Mouse (Mus musculus) forebrain, postnatal 0 days (tissue): ENCODE results near the gene Wdr63. TPM values are rescaled to one million over a fixed set of nuclear protein-coding genes. Genes with fewer than 3 reads are reported as not detected.

Experiments
- ATAC-seq: fragments of 200-750 bp; cut with Nextera tagmentation; 2 replicates; pipeline ENCODE4 v1.8.0; 2017; ENCODE audit warnings: mild to moderate bottlenecking, moderate library complexity
- DNase-seq: peaks from one replicate; pipeline ENCODE4 v3.0.0-alpha.2; 2015
- H3K27ac ChIP-seq: fragments of 300-500 bp; sonication (generic); 2 replicates; pipeline ENCODE4 v1.5.1; 2014; ENCODE audit warnings: low read depth, mild to moderate bottlenecking, antibody characterized with exemption, low read length, moderate library complexity, mixed read lengths
- H3K27me3 ChIP-seq: fragments of 300-500 bp; sonication (generic); 2 replicates; pipeline ENCODE4 v1.6.1; 2014; ENCODE audit warnings: mild to moderate bottlenecking, low read length, mixed read lengths; ENCODE audit not compliant: insufficient read depth
- H3K36me3 ChIP-seq: fragments of 300-500 bp; sonication (generic); 2 replicates; pipeline ENCODE4 v1.6.1; 2014; ENCODE audit warnings: mild to moderate bottlenecking, moderate library complexity; ENCODE audit not compliant: insufficient read depth
- H3K4me1 ChIP-seq: fragments of 300-500 bp; sonication (generic); 2 replicates; pipeline ENCODE4 v1.6.1; 2014; ENCODE audit warnings: antibody characterized with exemption; ENCODE audit not compliant: insufficient read depth
- H3K4me2 ChIP-seq: fragments of 300-500 bp; sonication (generic); 2 replicates; pipeline ENCODE4 v1.6.1; 2014; ENCODE audit warnings: low read depth, mild to moderate bottlenecking, moderate library complexity
- H3K4me3 ChIP-seq: fragments of 300-500 bp; sonication (generic); 2 replicates; pipeline ENCODE4 v1.5.1; 2014; ENCODE audit warnings: low read depth, low read length, mixed read lengths
- H3K9ac ChIP-seq: fragments of 300-500 bp; sonication (generic); 2 replicates; pipeline ENCODE4 v1.6.1; 2014; ENCODE audit warnings: mild to moderate bottlenecking
- H3K9me3 ChIP-seq: fragments of 300-500 bp; sonication (generic); 2 replicates; pipeline ENCODE4 v1.6.1; 2016; ENCODE audit warnings: low read length
- CTCF ChIP-seq: sonication (generic); IDR thresholded peaks from 2 replicates; pipeline ENCODE4 v1.5.1; 2016; ENCODE audit warnings: antibody characterized with exemption, control low read depth, low read depth
- WGBS: fragments of 180-500 bp; shearing (Covaris S2); extraction: QIAGEN DNeasy Blood & Tissue Kit; methylation state at CpG from one replicate; pipeline ENCODE4 v1.1.7; 2014; 5-methylcytosine and 5-hydroxymethylcytosine counted together
- polyA plus RNA-seq: library from polyadenylated mRNA; unstranded; fragments of >200 nt; fragmentation: Nextera tagmentation; extraction: Ambion mirVana; gene quantifications from 2 replicates; pipeline ENCODE4 v1.2.1, GENCODE M21; 2015
- total RNA-seq: library from RNA; depleted of rRNA; stranded (reverse); fragments of >200 nt; gene quantifications from 2 replicates; pipeline ENCODE4 v1.2.3, GENCODE M21; 2014

Gene Wdr63
- total and polyA plus RNA-seq, 2 experiments from 2014 or later, result 1.7 to 2.1 TPM

DNA sequence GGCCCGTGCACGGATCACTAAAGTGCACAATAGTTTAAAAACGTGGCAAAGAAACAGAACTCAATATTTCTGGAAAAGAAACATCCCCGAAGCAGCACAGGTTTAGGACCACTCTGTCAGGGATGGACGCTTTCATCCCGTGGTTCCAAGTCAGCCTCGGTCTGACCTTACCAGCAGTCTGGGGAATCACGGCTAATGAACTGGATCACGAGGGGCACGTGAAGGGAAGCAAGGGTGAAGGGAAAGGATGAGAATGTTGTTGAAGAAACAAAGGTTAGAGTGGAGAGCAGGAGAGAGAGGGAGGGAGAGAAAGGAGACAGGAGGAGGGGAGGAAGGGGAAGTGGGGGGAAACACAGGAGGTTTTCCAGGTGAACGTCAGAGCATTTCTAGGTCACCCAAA is 61.9 kb downstream of the Wdr63 start:
- no peaks in the 10 kb centered on the region; the same call in 1 of the 2 replicates for H3K4me1 ChIP-seq
- DNase-seq (no peak), ATAC-seq (no peak)
- no peak overlapping the region for H3K4me3 ChIP-seq
- H3K9ac ChIP-seq, result no peak overlapping the region
- TF ChIP-seq CTCF, result no peak
- H3K9me3 ChIP-seq, result no peaks in the 10 kb centered on the region
- H3K4me2 ChIP-seq, result no peak overlapping the region
- H3K27ac ChIP-seq, result no peak overlapping the region
- no peaks in the 10 kb centered on the region for H3K36me3 ChIP-seq
- no peaks in the 10 kb centered on the region for H3K27me3 ChIP-seq
- WGBS, result 87% methylated on average over 11 of the region's 11 CpGs

DNA sequence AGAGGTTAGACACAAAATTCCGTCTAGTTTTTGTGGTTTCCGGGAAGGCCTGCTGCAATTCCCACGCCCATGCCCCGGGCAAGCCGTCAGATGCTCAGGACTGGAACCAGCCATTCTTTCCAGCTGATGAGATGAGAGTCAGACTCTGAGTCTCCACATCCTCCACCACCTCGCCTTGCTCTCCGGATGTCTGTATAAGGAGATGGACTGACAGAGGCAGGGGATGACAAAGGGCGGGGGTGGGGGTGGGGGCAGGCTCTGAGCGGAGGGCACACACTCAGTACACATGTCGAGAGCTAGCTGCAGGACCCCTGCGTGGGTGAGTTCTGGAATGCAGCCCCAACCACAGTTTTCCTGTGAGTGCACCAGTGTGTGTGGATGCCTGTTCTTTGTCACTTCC is 63.0 kb downstream of the Wdr63 start:
- ATAC-seq, result no peak
- no peak overlapping the region for H3K4me2 ChIP-seq
- no peak for DNase-seq
- no peak overlapping the region for H3K4me3 ChIP-seq
- WGBS, result 69% methylated on average over 11 of the region's 11 CpGs
- TF ChIP-seq CTCF, result no peak
- no peak overlapping the region for H3K9ac ChIP-seq
- H3K27ac ChIP-seq, result no peak overlapping the region
- H3K9me3 ChIP-seq, result no peaks in the 10 kb centered on the region
- no peaks in the 10 kb centered on the region for H3K27me3 ChIP-seq
- no peaks in the 10 kb centered on the region for H3K4me1 ChIP-seq
- no peaks in the 10 kb centered on the region for H3K36me3 ChIP-seq

DNA sequence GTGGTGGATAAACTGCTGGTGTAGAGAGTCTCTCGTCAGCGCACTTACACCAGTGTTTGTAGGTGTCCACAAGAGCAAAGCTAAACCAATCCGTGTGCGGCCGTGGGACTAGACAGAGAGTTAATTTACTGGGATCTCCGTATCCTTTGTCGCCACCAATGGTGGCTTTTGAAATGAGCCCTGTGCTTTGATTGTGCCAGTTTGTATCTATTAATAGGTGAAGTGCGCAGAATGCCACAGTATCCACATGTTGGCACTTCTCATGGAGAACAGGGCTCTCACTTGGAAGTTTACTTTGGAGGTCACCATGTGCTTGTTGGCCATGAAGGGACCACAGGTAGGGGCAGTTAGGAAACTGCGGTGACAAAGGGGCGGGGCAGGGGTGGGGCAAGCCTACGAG is 66.5 kb downstream of the Wdr63 start:
- DNase-seq, result no peak
- H3K4me2 ChIP-seq, result no peak overlapping the region
- H3K4me1 ChIP-seq, result no peaks in the 10 kb centered on the region
- no peak for ATAC-seq
- H3K36me3 ChIP-seq, result no peaks in the 10 kb centered on the region
- no peaks in the 10 kb centered on the region for H3K9me3 ChIP-seq
- 93% methylated on average over 11 of the region's 11 CpGs for WGBS
- H3K27ac ChIP-seq, result no peak overlapping the region
- H3K9ac ChIP-seq, result no peak overlapping the region
- H3K4me3 ChIP-seq, result no peak overlapping the region
- no peaks in the 10 kb centered on the region for H3K27me3 ChIP-seq
- no peak for TF ChIP-seq CTCF

DNA sequence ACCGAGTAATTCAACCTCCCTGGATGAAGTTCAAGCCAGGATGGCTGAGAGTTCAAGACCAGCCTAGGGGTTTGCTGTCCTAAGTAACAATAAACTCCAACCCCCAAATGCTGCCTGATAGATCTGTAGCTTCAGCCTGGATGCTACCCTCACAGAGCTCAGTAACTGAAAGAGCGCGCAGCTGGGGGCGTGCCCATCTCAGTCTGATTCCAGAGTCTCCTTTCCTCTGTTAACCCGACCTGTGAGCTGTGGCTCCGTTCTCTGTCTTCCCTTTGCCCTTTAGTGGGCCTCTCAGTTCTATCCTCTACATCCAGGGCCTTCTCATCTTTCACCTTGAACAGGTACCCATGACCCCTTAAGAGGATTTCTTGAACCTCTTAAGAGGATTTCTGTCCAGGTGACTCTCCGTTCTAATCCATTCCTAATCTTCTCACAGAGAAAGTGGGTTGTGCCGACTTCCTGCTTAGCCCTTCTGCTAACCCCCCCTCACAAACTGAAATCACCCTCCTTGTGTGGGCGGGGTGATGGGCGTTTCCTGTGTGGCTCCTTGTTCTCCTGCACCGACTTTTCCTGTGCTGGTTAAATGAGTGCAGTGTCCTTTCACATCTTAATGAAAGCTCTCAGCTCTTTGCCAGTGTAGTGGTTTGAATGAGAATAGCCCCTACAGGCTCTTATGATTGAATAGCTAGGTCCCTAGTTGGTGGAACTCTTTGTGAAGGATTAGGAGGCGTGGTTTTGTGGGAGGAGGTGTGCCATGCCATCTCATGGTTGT is 68.6 kb downstream of the Wdr63 start:
- Histone ChIP-seq H3K4me3 (no peak overlapping the region), H3K27me3 (no peaks in the 10 kb centered on the region), H3K27ac (no peak overlapping the region), H3K4me1 (no peaks in the 10 kb centered on the region), H3K9me3 (no peaks in the 10 kb centered on the region), H3K36me3 (no peaks in the 10 kb centered on the region), H3K4me2 (no peak overlapping the region), H3K9ac (no peak overlapping the region)
- WGBS, result 53% methylated on average over 12 of the region's 12 CpGs
- no peak for ATAC-seq
- DNase-seq, result no peak
- TF ChIP-seq CTCF, result no peak

DNA sequence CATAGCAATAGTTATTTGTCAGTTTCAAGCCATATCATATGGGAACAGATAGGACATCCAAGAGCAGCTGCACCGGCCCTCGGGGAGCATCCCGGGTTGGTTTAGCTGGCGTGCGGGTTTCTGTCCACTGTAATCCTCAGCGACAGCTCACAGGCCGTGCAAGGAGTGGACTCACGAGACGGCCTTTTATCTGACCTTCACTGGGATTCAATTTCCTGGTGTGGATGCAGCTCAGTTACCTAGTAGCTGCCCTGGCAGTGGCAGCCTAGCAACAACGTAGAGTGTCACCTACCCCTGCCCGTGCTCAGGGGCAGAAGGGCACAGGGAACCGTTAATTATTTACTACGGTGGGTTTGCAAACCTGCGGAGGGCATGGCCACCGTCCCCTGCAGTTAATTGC is 70.0 kb downstream of the Wdr63 start:
- Histone ChIP-seq H3K9me3 (no peaks in the 10 kb centered on the region), H3K27me3 (no peaks in the 10 kb centered on the region), H3K27ac (no peak overlapping the region), H3K4me3 (no peak overlapping the region), H3K36me3 (no peaks in the 10 kb centered on the region), H3K4me1 (no peaks in the 10 kb centered on the region), H3K9ac (no peak overlapping the region), H3K4me2 (no peak overlapping the region)
- ATAC-seq (no peak), DNase-seq (no peak)
- 53% methylated on average over 15 of the region's 15 CpGs for WGBS
- no peak for TF ChIP-seq CTCF

DNA sequence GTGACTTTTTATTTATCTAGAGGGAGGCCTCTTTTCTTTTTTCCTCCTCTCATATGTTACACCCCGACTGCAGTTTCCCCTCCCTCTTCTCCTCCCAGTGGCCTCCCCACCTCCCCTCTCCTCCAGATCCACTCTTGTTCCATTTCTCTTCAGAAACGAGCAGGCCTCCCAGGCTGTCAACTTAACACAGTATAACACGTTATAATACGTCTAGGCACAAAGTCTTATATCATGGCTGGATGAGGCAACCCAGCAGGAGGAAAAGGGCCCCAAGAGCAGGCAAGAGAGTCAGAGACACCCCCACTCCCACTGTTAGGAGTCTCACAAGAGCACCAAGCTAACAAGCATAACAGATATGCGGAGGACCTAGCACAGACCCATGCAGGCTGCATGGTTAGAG is 75.0 kb downstream of the Wdr63 start:
- DNase-seq (no peak), ATAC-seq (no peak)
- TF ChIP-seq CTCF, result no peak
- Histone ChIP-seq H3K4me3 (no peak overlapping the region), H3K36me3 (no peaks in the 10 kb centered on the region), H3K27me3 (no peaks in the 10 kb centered on the region), H3K4me2 (no peak overlapping the region), H3K4me1 (peaks cover 4% of the 10 kb centered on the region; the same call in 1 of the 2 replicates), H3K9me3 (no peaks in the 10 kb centered on the region), H3K27ac (no peak overlapping the region), H3K9ac (no peak overlapping the region)
- WGBS, result 91% methylated on average over 5 of the region's 5 CpGs

DNA sequence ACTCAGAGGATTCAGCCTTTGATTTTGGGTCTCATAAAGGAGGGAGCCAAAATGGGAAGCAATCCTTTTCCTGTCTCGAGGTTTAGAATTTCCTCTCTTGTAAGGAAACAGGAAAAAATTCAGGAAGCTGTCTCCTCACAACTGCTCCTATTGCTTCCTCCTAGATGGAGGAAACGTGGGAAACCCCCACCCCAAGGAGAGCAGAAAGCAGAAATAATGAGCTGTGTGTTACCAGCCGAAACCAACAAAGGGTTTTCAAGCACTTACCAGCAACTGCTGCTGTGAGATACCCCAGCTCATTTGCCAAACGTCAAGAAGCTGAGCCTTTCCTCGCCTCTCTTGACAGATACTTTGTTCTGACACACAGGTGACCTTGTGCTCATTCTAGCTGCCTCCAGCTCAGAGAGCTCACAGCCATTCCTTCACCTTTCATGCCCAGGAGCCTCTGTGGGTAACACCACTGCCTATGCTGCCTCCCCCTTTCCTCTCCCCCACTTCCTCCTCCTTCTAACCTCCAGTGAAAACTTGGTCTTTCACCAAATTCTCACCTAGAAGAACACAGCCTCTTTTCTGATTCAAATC is 77.6 kb downstream of the Wdr63 start:
- Histone ChIP-seq H3K9ac (0 out of 2 replicates have a peak overlapping the region, but pooled peaks have one; percentile 22), H3K4me3 (no peak overlapping the region), H3K27ac (no peak overlapping the region), H3K4me2 (no peak overlapping the region), H3K9me3 (no peaks in the 10 kb centered on the region), H3K27me3 (no peaks in the 10 kb centered on the region), H3K4me1 (peaks cover 4% of the 10 kb centered on the region; the same call in 1 of the 2 replicates), H3K36me3 (no peaks in the 10 kb centered on the region)
- DNase-seq, result no peak
- peak; percentile 36; the same call in 1 of the 2 replicates for ATAC-seq
- no peak for TF ChIP-seq CTCF
- WGBS, result 10% methylated on average over 5 of the region's 5 CpGs
